Mouse (Mus musculus): ENCODE results near the gene Tnfrsf1b.
A peak's percentile ranks its signal among the peaks of the same experiment; 100 is the strongest.

Gene Tnfrsf1b

GRCm38 (mm10) chr4:145257751-145258434, 11.2 kb upstream of the Tnfrsf1b start:
- DNase-seq (ENCODE audit: low spot score), result no peak

GRCm38 (mm10) chr4:145256144-145256543, 9.5 kb upstream of the Tnfrsf1b start:
- no peak for DNase-seq (ENCODE audit: low spot score)

- DNase-seq (ENCODE audit: low spot score), result peak; percentile 42
Observed at GRCm38 (mm10) chr4:145254418-145254817, 7.7 kb upstream of the Tnfrsf1b start.

GRCm38 (mm10) chr4:145252611-145253010, 5.9 kb upstream of the Tnfrsf1b start:
- no peak for DNase-seq (ENCODE audit: low spot score)

DNA sequence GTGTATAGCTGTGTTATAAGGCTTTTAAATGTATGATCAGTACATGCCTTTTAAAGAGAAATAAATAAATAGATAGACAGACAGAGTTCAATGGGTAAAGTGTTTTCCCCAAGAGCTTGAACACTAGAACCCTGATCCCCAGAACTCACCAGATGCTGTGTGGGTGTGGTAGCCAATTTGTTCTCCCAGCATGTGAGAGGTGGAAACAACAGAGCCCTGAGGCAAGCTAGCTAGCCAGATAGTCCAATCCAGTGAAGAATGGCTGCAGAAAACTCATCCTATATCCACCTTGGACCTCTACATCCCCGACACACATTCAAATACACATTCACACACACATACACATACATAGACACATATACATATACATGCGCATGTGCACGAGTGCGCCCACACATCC, 4.9 kb upstream of the Tnfrsf1b start:
- no peak for DNase-seq (ENCODE audit: low spot score)

DNA sequence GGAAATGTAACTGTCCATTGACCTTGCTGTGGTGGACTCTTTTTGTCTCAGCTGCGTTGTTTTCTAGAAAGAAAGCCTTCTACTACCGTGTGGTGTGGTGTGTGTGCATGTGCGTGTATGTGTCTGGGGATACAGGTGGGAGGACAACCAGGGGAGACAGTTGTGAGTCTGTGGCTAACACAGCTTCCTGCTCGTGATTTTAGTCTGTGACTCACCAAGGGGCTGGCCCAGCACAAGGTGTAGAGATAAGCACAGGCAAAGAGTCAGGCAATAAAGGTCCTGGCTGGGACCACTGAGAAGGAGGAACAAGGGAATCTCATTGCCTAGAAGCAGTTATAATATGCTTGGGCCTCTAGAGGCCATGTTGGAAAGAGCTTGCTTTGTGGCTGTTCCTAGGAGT, 3.3 kb upstream of the Tnfrsf1b start:
- no peak for DNase-seq (ENCODE audit: low spot score)

DNA sequence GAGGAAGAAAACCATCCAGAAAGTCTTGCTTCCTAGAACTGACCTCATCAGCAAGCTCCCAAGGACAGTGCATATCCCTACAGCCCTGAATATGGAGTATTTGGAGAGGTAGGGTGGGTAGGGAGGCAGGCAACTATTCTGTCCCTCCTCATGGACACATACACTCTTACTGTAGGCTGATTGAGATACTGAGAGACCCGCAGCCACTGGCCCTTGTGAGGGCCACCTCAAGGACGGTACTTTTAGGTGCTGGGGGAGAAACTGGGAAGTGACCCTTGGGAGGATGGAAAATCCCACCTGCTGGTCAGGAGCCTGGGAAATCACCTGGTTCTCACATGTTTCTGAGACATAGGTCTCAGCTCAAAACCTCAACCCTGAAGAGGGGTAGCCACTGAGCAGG, 886 bp upstream of the Tnfrsf1b start:
- no peak for DNase-seq (ENCODE audit: low spot score)

- DNase-seq (ENCODE audit: low spot score), result no peak
Observed at GRCm38 (mm10) chr4:145245581-145245980, 1.1 kb downstream of the Tnfrsf1b start.

DNA sequence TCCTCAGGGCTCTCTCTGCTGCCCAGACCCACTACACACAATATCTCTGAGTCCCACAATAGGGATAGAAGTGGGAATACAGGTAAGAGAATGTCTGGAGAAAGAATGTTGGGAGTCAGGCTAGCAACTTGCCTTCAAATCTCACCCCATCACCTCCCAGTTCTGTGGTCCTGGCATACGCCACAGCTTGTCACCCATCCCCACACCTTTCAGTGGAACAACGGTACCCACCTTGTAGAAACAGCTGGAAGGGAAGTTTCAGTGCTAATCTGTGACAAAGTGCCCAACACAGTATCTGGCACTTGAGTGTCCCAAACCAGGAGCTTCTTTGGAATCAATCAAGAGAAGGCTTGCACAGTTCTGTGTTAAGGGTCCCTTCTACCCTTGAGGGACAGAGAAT, 2.0 kb downstream of the Tnfrsf1b start:
- no peak for DNase-seq (ENCODE audit: low spot score)

- DNase-seq (ENCODE audit: low spot score), result no peak
Observed at GRCm38 (mm10) chr4:145242719-145243350, 3.8 kb downstream of the Tnfrsf1b start.

DNA sequence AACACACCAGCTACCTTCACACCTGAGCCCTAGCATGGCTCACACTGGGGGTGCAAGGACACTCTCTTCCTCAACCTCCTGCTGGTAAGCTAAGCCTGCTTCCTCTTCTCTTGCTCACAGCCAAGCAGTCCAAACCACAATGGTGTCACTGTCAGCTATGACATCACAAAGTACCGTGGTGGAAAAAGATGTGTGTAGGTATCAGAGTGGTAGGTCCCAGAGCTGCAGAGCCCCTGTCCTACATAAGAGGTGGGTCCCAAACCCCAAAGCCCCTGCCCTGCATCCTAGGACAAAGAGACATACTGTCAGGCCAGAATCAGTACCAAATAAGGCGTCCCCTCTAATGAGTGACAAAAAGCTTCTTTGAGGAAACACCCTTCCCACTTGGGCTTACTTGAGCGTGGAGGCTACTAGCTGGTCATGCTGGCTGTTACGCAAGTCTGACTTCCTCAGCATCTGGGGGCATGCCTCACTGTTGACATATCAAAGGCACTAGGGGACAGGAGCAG, 5.9 kb downstream of the Tnfrsf1b start:
- no peak for DNase-seq (ENCODE audit: low spot score)

GRCm38 (mm10) chr4:145239049-145239830, 7.4 kb downstream of the Tnfrsf1b start:
- DNase-seq (ENCODE audit: low spot score), result peak; percentile 42

DNA sequence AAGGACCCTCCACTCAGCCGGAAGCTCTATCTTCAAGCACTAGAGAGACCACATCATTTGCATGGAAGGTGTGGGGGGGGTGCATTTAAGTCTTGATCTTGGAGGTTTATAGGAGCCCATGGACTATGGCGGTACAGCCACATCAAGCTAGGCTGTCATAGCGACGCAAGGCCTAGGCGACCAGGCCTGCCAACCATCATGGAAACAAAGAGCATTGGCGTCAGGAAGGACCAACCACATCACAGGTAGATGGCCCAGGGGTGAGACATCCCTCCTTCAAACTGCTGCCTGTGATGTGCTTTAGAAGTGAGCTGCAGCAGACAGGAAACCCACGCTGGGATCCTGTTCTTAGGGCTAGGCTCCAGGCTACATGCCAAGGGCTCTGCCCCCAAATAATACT, 10.6 kb downstream of the Tnfrsf1b start:
- no peak for DNase-seq (ENCODE audit: low spot score)

- DNase-seq (ENCODE audit: low spot score), result peak; percentile 15
Observed at GRCm38 (mm10) chr4:145233487-145234228, 13.0 kb downstream of the Tnfrsf1b start.

DNA sequence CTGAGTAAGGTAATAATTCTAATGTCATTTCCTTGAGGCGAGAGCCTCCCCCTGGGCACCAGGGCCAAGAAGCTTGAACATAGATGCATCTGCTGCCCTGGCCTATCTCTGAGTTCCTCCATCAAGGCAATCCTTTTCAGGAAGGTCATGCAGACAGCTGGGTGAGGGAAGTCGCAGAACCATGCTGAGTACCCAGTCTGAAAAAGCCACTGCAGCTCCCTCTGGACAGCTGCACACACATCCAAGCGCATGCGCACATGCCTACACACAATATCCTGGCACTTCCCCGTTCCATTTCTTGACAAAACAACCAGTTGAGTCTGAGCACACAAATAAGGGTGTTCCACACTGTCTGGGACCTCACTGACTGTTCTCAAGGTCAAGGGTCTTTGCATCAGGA, 14.9 kb downstream of the Tnfrsf1b start:
- DNase-seq (ENCODE audit: low spot score), result no peak

DNA sequence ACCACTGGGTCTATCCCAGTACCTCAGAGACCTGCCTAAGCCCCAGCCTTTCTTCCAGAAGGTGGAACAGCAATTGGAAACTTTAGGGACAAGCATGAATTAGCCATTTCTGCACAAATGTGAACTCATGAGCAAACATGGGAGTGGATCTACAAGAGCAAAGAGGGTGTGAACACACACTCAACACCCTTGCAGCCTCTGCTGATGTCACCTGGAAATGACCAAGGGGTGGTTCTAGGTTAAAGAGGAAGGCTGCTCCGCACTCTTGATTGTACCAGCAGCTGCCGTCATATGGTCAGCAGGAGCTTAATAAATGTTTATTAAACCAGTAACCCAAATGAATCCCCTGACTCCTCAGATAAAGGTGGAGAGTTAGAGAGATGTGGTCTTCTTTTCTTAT, 16.0 kb downstream of the Tnfrsf1b start:
- DNase-seq (ENCODE audit: low spot score), result no peak

- DNase-seq (ENCODE audit: low spot score), result no peak
Observed at GRCm38 (mm10) chr4:145229524-145230163, 17.0 kb downstream of the Tnfrsf1b start.

DNA sequence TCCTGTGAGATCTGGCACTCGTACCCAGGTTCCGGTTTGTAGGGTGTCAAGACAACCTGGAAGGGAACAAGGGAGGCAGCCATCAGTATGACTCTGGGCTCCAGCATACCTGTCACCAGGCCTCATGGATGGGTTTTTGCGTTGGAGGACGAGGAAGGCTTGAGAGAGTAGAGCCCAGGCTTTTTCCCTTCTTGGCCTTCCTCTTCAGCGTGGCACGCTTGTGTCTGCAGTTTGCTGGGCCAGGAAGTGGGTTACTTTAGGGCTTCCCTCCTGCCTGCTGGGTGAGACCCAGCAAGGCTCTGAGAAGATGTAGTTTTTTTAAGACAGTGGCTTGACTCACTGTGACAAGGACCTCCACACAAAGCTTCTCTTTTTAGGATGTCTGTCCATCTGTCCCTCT, 17.6 kb downstream of the Tnfrsf1b start:
- DNase-seq (ENCODE audit: low spot score), result no peak

DNA sequence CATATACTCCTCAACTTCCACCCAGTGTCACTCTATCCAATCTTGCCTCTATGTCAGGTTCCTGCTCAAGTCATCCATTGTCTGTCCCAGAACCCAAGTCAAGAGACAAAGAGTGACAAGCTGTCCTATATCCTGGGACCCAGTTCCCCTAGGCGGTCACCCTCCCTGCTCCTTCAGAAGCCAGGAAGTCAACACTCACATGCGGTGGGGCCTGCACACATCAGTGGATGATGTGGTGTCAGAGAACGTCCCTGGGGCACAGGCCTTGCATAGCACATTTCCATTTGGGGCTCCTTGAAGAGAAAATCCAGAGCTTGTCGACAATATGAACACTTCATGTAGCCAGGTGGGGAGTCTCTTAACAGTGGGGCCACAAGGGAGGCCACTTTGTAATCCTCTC, 22.1 kb downstream of the Tnfrsf1b start:
- no peak for DNase-seq (ENCODE audit: low spot score)

DNA sequence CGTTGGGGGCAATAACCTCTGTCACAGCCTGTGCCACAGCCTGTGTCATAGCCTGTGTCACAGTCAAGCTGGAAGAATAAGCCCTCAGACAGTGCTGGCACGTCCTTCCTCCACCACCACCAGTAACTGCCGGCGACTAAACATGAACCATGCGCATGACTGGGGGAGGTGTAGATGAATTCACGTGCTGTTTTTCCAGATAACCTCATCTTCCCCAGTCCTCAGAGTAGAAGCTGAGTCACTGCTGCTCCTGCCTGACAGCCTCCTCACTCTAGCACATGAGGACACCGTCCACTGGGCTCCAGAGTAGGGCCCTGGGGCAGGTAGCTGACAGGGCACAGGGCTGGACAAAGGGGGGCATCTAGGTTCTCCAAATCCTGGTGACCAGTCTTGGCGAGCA, 24.6 kb downstream of the Tnfrsf1b start:
- no peak for DNase-seq (ENCODE audit: low spot score)

GRCm38 (mm10) chr4:145221379-145221778, 25.3 kb downstream of the Tnfrsf1b start:
- no peak for DNase-seq (ENCODE audit: low spot score)

DNA sequence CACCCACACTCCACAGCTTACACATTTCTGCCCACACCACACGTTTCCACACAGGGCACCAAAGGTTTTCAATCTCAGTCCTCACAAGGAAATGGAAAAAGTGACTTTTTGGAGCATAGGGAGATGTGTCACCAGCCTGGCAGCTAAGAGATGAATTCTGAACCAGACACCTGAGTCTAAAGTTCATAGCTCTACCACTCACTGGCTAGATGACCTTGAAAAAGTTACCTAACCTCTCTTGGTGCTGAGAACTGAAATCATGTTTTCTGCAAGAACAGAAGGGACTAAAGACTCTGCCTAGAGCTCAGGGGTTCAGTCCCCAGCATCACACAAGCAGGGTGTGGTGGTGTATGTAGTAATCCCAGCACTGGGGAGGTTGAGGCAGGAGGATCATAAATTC, 26.7 kb downstream of the Tnfrsf1b start:
- no peak for DNase-seq (ENCODE audit: low spot score)
